19 mouse cellular contexts compared by ENCODE assay signal in the genomic region with DNA sequence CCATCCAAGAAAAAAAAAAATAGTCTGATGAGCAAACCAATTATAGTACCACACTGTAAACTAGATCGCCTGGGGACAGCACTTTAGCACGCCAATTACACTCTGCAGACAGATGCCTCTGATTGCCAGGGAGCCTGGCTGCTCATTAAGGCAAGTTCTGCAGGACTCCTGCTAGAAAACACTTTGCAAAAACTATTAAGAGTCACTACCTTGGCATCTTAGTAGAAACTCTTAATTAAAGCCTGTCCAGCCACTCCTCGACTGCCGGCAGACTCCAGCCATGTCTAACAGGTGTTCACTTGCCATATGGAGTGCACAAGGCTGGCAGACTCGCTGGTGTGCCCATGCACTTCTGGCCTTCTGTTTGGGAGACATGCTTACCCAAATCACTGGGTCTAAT. TPM values are rescaled to one million over a fixed set of nuclear protein-coding genes. Genes with fewer than 3 reads are reported as not detected.
A peak's percentile ranks its signal among the peaks of the same experiment; 100 is the strongest.
DNase-seq lines count a peak whose midpoint lies in the region; ATAC-seq lines count a peak whose summit lies in the region.
"Had no signal": no experiment of that assay in that cellular context is flagged by ENCODE, and none has a peak within 500 bp of the region (broad histone marks: within the 10 kb centered on the region; RNA-seq: fewer than 3 reads in every experiment).

No protein-coding gene starts in this region.

- H3K4me1 ChIP-seq in hindbrain, embryonic 15.5 days (replicated peaks), result peaks cover 4% of the 10 kb centered on the region; the same call in 1 of the 2 replicates
- no peaks in the 10 kb centered on the region for H3K4me1 ChIP-seq in hindbrain, embryonic 11.5 days (replicated peaks; ENCODE audit: control insufficient read depth, insufficient read depth, low read length)
- H3K4me1 ChIP-seq in forebrain, embryonic 16.5 days (replicated peaks; ENCODE audit: control insufficient read depth, insufficient read depth, low read length), result peaks cover 10% of the 10 kb centered on the region
- H3K4me1 ChIP-seq: heart, embryonic 15.5 days; liver, embryonic 12.5 days; lung, embryonic 15.5 days had no signal

- no peak overlapping the region for H3K4me2 ChIP-seq in hindbrain, embryonic 15.5 days
- H3K4me2 ChIP-seq in hindbrain, embryonic 11.5 days (replicated peaks; ENCODE audit: low read depth, low read length), result no peak overlapping the region
- H3K4me2 ChIP-seq in forebrain, embryonic 16.5 days (ENCODE audit: low read length), result no peak overlapping the region
- H3K4me2 ChIP-seq: heart, embryonic 15.5 days; liver, embryonic 12.5 days; lung, embryonic 15.5 days; neural tube, embryonic 15.5 days had no signal

- H3K9ac ChIP-seq in hindbrain, embryonic 15.5 days, result no peak overlapping the region
- no peak overlapping the region for H3K9ac ChIP-seq in hindbrain, embryonic 11.5 days (ENCODE audit: low read depth, low read length)
- no peak overlapping the region for H3K9ac ChIP-seq in forebrain, embryonic 16.5 days (replicated peaks; ENCODE audit: low read depth, low read length)
- H3K9ac ChIP-seq: heart, embryonic 15.5 days; liver, embryonic 12.5 days; lung, embryonic 15.5 days; neural tube, embryonic 15.5 days had no signal

- ATAC-seq in hindbrain, embryonic 15.5 days (ENCODE audit: low FRiP score, low read depth), result peak; percentile 78; the same call in 1 of the 2 replicates
- no peak for ATAC-seq in hindbrain, embryonic 11.5 days (ENCODE audit: low FRiP score)
- ATAC-seq in forebrain, embryonic 16.5 days, result peak; percentile 95
- ATAC-seq: liver, embryonic 12.5 days had no signal

- WGBS in hindbrain, embryonic 15.5 days, result 42% methylated on average over 5 of the region's 5 CpGs
- 74% methylated on average over 5 of the region's 5 CpGs for WGBS in hindbrain, embryonic 11.5 days
- WGBS in forebrain, embryonic 16.5 days, result 15% methylated on average over 5 of the region's 5 CpGs

- no peaks in the 10 kb centered on the region for H3K27me3 ChIP-seq in hindbrain, embryonic 15.5 days
- no peaks in the 10 kb centered on the region for H3K27me3 ChIP-seq in hindbrain, embryonic 11.5 days (ENCODE audit: control insufficient read depth, insufficient read depth, low read length)
- H3K27me3 ChIP-seq in forebrain, embryonic 16.5 days (replicated peaks; ENCODE audit: control insufficient read depth, insufficient read depth, low read length), result no peaks in the 10 kb centered on the region
- H3K27me3 ChIP-seq: heart, embryonic 15.5 days; liver, embryonic 12.5 days; lung, embryonic 15.5 days; neural tube, embryonic 15.5 days had no signal

- H3K36me3 ChIP-seq in hindbrain, embryonic 15.5 days, result no peaks in the 10 kb centered on the region
- H3K36me3 ChIP-seq in hindbrain, embryonic 11.5 days (ENCODE audit: control insufficient read depth, insufficient read depth, low read length), result no peaks in the 10 kb centered on the region
- no peaks in the 10 kb centered on the region for H3K36me3 ChIP-seq in forebrain, embryonic 16.5 days (ENCODE audit: control insufficient read depth, insufficient read depth)
- H3K36me3 ChIP-seq: heart, embryonic 15.5 days; liver, embryonic 12.5 days; lung, embryonic 15.5 days; neural tube, embryonic 15.5 days had no signal

- no peaks in the 10 kb centered on the region for H3K9me3 ChIP-seq in hindbrain, embryonic 15.5 days
- H3K9me3 ChIP-seq in hindbrain, embryonic 11.5 days (ENCODE audit: control insufficient read depth, low read length), result no peaks in the 10 kb centered on the region
- H3K9me3 ChIP-seq in forebrain, embryonic 16.5 days (ENCODE audit: control insufficient read depth, low read length), result no peaks in the 10 kb centered on the region
- H3K9me3 ChIP-seq: heart, embryonic 15.5 days; liver, embryonic 12.5 days; lung, embryonic 15.5 days; neural tube, embryonic 15.5 days had no signal

- DNase-seq in hindbrain, embryonic 11.5 days (ENCODE audit: low spot score), result no peak
- peak; percentile 30 to 48 for DNase-seq in right cerebral cortex, postnatal 10 days (ENCODE audit: low spot score in 2 of 2)
- DNase-seq in right cerebral cortex, adult 18-20 months, result no peak
- DNase-seq in urinary bladder, postnatal 10 days (ENCODE audit: low spot score), result no peak
- no peak for DNase-seq in adrenal gland, adult 8-10 months
- DNase-seq: adrenal gland, postnatal 36 days; heart, adult 11 months; thymus, postnatal 14 days had no signal

- no peak overlapping the region for H3K4me3 ChIP-seq in hindbrain, embryonic 15.5 days
- H3K4me3 ChIP-seq in hindbrain, embryonic 11.5 days (ENCODE audit: low read depth, low read length), result no peak overlapping the region
- H3K4me3 ChIP-seq in forebrain, embryonic 16.5 days (replicated peaks; ENCODE audit: low read length), result no peak overlapping the region
- H3K4me3 ChIP-seq: heart, embryonic 15.5 days; liver, embryonic 12.5 days; lung, embryonic 15.5 days; neural tube, embryonic 15.5 days had no signal

- H3K27ac ChIP-seq in hindbrain, embryonic 15.5 days (replicated peaks), result no peak overlapping the region
- no peak overlapping the region for H3K27ac ChIP-seq in hindbrain, embryonic 11.5 days (ENCODE audit: low read depth, low read length)
- no peak overlapping the region for H3K27ac ChIP-seq in forebrain, embryonic 16.5 days (ENCODE audit: low read length)
- H3K27ac ChIP-seq: heart, embryonic 15.5 days; liver, embryonic 12.5 days; lung, embryonic 15.5 days; stomach, postnatal 0 days had no signal

RNA-seq across cellular contexts. Expression of a gene that starts 46.2 kb away (rescaled TPM):
- polyA plus RNA-seq in hindbrain, embryonic 15.5 days (2015; fragmentation: Nextera tagmentation; extraction: Ambion mirVana), result 12.0 and 12.4 TPM in 2 replicates
- polyA plus RNA-seq in hindbrain, embryonic 11.5 days (2014; fragmentation: Nextera tagmentation; extraction: Ambion mirVana), result 14.9 and 16.5 TPM in 2 replicates
- polyA plus RNA-seq in forebrain, embryonic 16.5 days (2015; fragmentation: Nextera tagmentation; extraction: Ambion mirVana), result 13.9 and 15.0 TPM in 2 replicates
- total RNA-seq in adrenal gland, adult 8-10 months (2022), result 10 to 100 TPM; 10.0 to 14.0 (median 10.4) TPM

RNA-seq across cellular contexts. Expression of a gene that starts 46.3 kb away (rescaled TPM):
- polyA plus RNA-seq in hindbrain, embryonic 15.5 days (2015; fragmentation: Nextera tagmentation; extraction: Ambion mirVana), result 2.7 and 2.9 TPM in 2 replicates
- polyA plus RNA-seq in hindbrain, embryonic 11.5 days (2014; fragmentation: Nextera tagmentation; extraction: Ambion mirVana), result 1.6 and 2.8 TPM in 2 replicates
- 2.6 and 3.3 TPM in 2 replicates for polyA plus RNA-seq in forebrain, embryonic 16.5 days (2015; fragmentation: Nextera tagmentation; extraction: Ambion mirVana)
- total RNA-seq in adrenal gland, adult 8-10 months (2022), result under 1 TPM in 3 of 4 experiments, not detected in 1; 0.24 to 0.87 (median 0.77) TPM
- total RNA-seq: megakaryocyte, adult 5-6 weeks; monocyte, adult 5-6 weeks had no signal
- polyA plus RNA-seq: large intestine, adult 2 months; spleen, adult 2 months had no signal

Comparison
In these comparisons a context has a peak if more than half of its experiments do, and no peak if none do; other contexts are left out.
1. DNase-seq: peak in right cerebral cortex, postnatal 10 days (2 of 2); none in hindbrain, embryonic 11.5 days (single experiment), right cerebral cortex, adult 18-20 months (single experiment), urinary bladder, postnatal 10 days (single experiment) and adrenal gland, adult 8-10 months (single experiment).